Mouse (Mus musculus) left cerebral cortex, adult 9 months (tissue): ENCODE measurements around the gene Os9.
"Not testable (repeated sequence)": the region's sequence is repeated elsewhere in the genome, so short reads cannot be mapped to it uniquely, and the experiment has no call there.

Experiments
- DNase-seq, 2 experiments: peaks; one replicate each; pipeline ENCODE4 v3.0.0; 2022; ENCODE audit warnings: low spot score in 2 of 2

Os9 gene

GRCm38 (mm10) chr10:127145303-127145702 is 24.4 kb upstream of the Os9 start:
- DNase-seq = no peak

- no peak for DNase-seq
Measured at GRCm38 (mm10) chr10:127144536-127144935, 23.6 kb upstream of the Os9 start.

GRCm38 (mm10) chr10:127143228-127143627 is 22.3 kb upstream of the Os9 start:
- DNase-seq = no peak

GRCm38 (mm10) chr10:127141500-127141899 is 20.6 kb upstream of the Os9 start:
- no peak for DNase-seq

GRCm38 (mm10) chr10:127140971-127141370 is 20.0 kb upstream of the Os9 start:
- DNase-seq = no peak

GRCm38 (mm10) chr10:127138328-127139141 is 17.6 kb upstream of the Os9 start:
- no peak for DNase-seq

- DNase-seq = no peak
Measured at GRCm38 (mm10) chr10:127137896-127138295, 17.0 kb upstream of the Os9 start.

GRCm38 (mm10) chr10:127136510-127136909 is 15.6 kb upstream of the Os9 start:
- no peak for DNase-seq

GRCm38 (mm10) chr10:127135118-127135836 is 14.3 kb upstream of the Os9 start:
- no peak for DNase-seq

GRCm38 (mm10) chr10:127134394-127135035 is 13.6 kb upstream of the Os9 start:
- DNase-seq = not testable (repeated sequence)

GRCm38 (mm10) chr10:127132469-127132868 is 11.5 kb upstream of the Os9 start:
- DNase-seq = no peak

GRCm38 (mm10) chr10:127129431-127129830 is 8.5 kb upstream of the Os9 start:
- DNase-seq = no peak

GRCm38 (mm10) chr10:127127711-127128279 is 6.9 kb upstream of the Os9 start:
- no peak for DNase-seq

GRCm38 (mm10) chr10:127126579-127126978 is 5.6 kb upstream of the Os9 start:
- DNase-seq = no peak

- DNase-seq = peak in 1 of 2 experiments; percentile 26
Measured at GRCm38 (mm10) chr10:127125210-127126001, 4.5 kb upstream of the Os9 start.

- DNase-seq = peak; percentile 50 to 90
Measured at GRCm38 (mm10) chr10:127123436-127123805, 2.5 kb upstream of the Os9 start.

- DNase-seq = peak in 1 of 2 experiments; percentile 69
Measured at GRCm38 (mm10) chr10:127122784-127123435, 2.0 kb upstream of the Os9 start.

GRCm38 (mm10) chr10:127122018-127122417 is 1.1 kb upstream of the Os9 start:
- no peak for DNase-seq

GRCm38 (mm10) chr10:127120301-127121065 is 448 bp downstream of the Os9 start:
- DNase-seq = no peak

- no peak for DNase-seq
Measured at GRCm38 (mm10) chr10:127119229-127119628, 1.7 kb downstream of the Os9 start.
